Mouse (Mus musculus): ENCODE data around the gene Dmbx1.

The Dmbx1 gene

DNA sequence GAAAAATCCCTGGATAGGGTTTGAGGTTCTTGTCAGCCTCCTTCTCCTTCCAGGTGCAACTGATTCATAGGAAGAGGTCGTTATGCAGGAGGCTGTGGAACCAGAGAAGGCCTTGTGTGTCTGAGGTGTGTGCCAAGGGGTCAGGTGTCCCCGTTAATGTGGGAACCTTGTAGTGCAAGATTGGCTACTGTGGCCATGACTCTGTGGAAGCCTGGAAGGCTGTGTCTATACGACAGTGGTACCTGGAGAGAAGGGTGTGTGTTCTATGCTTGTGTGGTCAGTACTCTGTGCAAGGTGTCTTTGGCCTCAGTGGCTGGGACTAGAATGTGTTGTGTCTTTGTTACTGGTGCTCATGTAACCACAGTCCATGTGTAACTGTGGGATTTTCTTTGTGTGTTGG lies 955 bp upstream of the Dmbx1 start:
- in situ Hi-C loops (cut with MboI), result no loop called here

DNA sequence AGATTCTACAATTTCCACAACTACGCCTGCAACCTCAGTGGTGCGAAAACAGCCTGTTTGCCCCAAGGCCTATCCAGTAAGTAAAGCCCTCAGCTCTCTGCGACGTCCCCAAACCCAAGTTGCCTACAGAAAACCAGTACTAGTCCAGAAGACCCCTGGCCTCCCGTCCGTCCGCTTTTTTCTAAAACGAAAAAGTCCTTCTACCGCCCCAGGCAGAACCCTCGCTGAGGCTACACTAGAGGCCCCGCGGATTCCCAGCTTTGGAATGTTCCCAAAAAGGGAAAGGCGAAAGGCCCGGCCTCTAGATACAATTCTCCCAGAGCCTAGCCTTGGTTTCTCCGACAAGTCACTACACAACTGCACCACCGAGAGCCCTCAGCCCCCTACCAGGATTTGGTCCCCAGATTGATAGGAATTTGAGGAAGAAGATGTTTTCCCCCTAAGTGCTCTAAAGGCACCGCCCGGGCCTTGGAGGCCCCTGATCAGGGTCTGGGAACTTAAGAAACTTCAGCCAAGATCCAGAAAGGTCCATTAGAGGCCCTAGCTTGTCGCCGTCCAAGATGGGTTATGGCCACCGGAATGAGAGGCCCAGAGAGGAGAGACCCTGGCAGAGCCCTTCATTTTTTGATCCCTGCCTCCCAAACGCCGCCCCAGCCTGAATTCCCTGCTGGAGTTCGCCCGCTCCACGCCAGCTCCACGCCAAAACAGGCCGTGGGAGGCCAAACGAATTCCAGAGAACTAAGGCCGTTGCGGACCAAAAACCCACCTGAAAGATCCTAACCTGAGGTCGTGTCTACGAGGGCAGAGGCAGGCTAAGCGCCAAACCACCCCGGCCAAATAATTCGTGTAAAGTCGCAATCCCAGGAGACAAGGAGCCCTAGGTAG lies 1.2 kb downstream of the Dmbx1 start:
- in situ Hi-C loops (cut with MboI), result no loop called here

DNA sequence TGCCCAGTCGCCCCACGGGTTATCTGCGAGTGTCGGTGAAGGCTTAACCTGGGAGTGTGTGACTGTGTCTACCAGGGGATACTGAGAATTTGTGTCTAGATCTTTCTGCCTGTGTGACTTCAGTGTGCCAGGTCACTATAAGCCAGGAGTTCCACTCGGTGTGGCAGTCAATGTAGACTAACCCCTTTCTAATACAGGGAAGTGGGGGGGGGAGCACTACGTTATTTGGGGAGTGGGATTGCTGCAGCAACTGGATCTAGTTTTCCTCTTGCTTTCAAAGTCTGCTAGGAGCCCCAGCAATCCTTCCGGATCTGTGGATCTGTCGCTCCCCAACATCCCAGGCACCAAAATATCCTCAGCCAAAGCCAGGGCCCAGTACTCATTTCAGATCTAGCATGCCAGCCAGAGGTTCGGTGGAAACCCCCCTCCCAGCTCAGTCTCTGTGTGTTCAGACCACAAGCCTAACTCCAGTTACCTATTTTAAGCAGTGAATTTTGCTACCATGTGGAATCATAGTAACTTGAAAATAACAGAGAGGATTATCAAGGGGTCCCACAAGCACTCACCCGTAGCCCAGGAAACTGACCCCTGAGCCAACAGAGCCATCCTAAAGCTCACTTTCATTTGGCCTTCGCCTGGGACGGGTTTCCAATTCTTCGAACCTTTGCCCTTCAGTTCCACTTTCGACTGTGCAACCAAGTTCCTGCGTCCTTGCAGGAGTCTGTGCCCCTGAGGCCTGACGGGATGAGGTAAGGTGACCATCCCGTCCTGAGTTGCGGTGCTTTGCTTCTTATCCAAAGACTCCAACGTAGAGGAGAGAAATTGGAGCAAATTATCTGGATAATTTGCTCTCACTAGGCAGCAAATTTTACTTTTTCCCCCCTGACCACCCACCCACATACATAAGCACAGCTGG lies 2.4 kb downstream of the Dmbx1 start:
- in situ Hi-C loops (cut with MboI), result no loop called here

DNA sequence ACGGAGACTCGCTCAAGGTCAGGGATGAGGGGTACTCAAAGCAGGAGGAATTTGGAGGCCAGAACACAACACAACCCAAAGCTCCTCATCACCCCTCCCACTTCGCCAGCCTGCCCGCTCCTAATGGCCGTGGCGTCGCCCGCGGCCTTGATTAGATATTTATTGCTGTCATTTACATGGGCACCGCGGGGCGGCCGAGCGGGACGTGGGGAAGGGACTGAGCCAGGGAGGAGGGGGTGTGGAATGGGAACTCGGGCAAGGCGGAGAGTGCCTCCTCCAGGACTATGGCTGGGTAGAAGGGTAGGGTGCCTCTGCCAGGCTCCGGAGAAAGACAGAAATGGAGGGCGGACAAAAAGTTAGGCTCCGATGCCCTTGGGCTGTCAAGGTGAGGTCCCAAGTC lies 3.1 kb downstream of the Dmbx1 start:
- in situ Hi-C loops (cut with MboI), result no loop called here

DNA sequence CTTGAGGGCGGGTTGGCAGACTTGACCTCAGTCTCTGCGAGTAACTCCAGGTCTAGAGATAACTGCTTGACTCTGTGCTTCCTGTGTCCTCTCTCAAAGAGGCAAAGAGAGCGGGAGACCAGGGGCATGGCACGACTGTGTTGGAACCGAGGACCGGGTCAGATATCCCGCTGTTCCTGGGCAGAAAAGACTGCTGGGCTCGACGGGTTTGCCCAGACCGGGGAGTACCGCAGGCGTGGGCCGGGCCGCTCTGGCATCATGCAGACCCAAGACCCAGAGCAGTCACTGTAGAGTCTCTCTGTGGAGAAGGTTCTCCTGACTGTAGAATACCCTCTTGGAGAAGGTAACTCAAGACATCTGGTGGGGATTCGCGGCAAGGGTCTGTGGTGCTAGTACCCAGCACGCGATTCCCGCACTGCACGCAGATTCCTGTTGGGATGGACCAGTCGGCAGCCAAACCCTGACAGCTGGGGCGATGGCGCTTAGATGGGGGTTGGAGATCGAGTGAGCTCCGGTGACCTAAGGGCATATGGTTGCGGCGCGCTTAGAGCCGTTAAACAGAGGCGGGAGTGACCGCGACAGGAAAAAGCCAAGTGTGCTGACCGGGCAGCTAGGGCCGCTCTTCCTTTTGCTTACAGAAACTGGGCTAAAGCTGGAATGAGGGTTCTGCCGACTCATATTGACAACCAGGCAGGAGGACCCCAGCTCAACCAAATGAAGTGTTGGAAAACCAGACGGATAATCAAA lies 3.7 kb downstream of the Dmbx1 start:
- in situ Hi-C loops (cut with MboI), result no loop called here

DNA sequence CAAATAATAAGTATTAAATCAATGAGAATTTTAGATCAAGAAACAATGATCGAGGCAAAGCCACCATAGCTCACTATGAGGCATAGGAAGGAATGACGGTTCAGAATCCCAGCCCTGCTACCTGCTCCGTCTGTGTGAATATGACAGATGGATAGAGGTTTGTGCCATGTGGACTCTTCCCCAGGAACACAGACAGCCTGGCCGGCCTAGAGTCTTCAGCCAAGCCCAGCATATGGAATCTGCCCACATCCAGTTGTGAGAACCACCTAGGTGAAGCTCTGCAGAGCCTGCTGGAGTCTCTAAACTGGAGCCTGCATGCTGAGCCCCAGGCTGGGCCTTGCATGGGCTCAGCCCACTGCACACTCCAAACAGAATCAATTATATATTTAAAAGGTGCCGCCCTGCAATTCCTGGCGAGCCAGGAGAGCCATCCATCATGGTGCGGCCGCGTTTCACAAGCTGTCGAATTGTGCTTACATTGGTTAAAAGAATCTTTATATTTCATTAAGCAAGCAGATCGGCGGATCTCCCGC lies 8.1 kb downstream of the Dmbx1 start:
- in situ Hi-C loops (cut with MboI), result no loop called here

DNA sequence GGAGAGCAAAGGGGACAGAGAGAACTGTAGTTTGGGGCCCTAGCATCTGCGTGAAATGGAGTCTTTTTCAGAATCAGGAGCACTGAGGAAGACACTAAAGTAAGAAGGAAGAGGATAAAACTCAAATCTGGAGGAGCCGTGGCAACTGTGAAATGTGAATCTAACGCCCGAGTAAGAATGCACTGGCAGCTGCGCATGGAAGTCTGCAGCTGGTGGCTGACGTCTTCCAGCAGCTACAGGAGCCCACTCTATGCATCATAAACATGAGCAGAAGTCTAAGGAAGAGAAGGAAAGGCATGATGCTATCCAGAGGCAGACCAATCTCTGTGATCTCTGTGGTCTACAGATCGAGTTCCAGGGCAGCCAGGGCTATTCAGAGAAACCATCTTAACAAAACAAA lies 12.1 kb downstream of the Dmbx1 start:
- in situ Hi-C loops (cut with MboI), result no loop called here

DNA sequence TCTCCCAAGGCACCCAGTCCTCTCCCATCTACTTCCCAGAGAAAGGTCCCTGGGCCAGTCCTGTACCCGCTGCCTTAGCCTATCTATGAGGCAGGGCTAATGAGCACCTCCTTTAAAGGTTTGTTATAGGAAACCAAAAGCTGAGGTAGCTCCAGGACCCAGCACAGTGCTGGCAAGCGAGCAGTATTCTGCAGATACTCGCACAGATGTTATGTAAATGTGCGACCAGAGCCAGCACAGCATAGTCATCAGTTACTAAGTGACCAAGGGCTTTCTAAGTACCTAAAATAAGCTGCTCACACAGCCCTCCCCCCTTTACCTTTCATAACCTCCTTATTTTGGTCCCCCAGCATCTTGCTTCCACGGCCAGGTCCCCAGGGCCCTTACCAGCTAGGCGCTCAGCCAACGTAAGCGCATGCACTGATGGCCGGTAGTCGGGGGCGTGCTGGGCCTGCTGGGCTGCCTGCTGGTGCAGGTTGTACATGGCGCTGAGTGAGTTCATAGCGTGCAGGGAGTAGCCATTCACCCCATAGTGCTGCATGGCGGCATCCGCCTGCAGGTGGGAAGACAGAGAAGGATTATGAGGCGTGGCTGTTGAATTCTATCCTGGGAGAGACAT lies 16.4 kb downstream of the Dmbx1 start:
- in situ Hi-C loops (cut with MboI), result no loop called here

DNA sequence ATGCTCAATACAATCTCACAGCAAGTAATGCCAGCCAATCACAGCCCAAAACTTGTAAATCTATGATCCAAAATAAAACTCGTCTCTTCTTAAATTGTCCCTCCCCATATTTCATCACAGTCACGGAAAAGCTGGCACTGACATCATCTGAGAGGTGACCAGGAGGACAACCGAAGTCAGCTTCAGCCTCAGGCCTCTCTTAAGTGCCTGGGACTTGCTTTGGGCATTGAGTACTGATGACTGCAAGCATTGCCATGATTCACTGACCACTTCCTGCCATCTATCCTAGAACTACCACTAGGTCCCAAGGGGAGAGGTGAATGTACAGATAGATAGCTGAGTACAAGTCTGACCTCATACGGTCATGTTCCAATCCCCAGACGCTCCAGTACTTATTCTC lies 17.0 kb downstream of the Dmbx1 start:
- in situ Hi-C loops (cut with MboI), result no loop called here

DNA sequence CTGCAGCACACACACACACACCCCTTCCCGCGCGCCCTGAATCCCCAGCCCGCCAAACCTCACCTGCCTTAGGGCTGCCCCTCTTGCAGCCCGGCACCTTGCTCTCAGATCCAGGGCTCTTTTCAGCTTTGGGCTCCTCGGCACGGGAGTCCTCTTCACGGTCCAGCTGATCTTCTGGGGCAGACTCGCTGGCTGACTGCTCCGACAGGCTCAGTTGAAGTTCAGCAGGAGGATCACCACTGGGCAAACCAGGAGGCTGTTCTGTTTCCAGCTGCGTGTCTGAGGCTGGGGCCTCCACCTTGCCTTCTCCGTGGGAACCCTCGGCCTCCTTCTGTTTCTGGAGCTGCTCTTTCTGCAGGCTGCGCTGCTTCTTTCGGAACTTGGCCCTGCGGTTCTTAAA lies 19.8 kb downstream of the Dmbx1 start:
- in situ Hi-C loops (cut with MboI), result no loop called here

DNA sequence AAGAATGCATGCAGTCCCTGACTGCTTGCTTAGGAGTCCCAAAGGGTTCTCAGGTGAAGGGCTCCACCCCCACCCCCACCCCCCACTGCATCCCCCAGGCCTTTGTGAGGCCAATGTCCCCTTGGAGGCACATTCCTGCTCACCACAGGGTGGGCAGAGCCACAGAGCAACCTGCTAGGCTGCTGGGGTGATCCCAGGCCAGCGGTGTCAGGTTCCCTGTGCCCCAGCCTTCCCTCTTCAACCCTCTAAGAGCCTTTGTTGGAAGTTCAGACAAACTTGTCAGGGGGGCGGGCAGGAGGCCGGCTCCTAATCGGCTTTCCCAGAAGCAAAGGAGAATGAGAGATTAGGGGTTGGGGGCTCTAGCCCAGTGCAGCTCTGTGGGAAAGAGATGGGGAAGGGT lies 28.1 kb downstream of the Dmbx1 start:
- in situ Hi-C loops (cut with MboI), result no loop called here

DNA sequence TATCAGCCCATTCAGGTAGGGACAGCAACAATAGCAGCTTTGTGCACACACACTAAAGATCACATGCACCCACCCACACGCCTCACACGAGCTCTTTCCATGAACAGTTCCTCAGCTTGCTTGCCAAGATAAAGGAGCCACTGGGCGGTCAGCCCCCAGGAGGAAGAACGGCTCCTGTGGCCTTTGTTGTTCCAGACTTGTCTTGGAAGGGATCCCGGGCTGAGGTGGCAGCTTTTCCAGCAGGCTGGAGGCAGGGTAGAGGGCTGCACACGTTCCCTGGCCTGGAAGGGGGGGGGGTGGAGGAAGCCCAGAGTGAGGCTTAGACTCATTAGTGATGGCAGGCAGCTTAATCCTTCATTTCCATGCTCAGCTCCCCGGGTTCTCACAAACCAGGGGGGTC lies 31.1 kb downstream of the Dmbx1 start:
- in situ Hi-C loops (cut with MboI), result no loop called here

DNA sequence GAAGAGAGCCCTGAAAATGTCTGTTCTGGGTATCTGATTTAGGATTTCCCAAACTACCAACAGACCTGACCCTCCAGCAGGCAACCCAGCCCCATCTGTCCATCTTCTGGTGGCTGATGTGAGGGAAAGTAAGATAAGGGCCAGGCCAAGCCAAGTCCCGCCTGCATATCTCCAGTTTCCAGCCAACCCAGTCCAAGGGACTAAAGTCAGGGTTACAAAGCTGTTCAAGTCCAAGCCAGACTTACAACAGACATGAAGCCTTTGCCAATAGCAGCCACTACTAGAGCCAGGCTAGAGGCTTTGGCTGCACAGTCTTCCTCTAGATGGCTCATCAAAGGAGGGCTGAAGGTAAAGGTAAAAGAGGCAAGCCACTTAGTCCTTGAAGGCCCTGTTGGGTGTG lies 31.7 kb downstream of the Dmbx1 start:
- in situ Hi-C loops (cut with MboI), result no loop called here

DNA sequence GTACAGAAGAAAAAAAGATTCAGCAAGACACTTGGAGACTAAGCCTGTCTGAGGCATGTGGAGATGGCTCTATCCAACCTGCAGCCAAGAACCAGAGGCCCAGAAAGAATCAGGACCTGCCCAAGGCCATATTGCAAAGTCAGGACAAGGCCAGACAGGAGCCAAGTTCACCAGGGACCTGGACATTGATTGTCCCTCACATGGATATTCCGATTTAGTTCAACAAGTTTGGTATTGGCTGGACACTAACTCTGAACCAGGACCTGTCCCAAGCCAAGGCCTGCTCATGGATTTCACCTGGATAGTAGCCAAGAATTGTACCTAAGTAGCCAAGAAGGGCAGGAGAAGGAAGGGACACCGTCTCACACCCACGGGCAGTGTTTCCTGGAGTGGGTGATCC lies 32.9 kb downstream of the Dmbx1 start:
- in situ Hi-C loops (cut with MboI), result no loop called here

DNA sequence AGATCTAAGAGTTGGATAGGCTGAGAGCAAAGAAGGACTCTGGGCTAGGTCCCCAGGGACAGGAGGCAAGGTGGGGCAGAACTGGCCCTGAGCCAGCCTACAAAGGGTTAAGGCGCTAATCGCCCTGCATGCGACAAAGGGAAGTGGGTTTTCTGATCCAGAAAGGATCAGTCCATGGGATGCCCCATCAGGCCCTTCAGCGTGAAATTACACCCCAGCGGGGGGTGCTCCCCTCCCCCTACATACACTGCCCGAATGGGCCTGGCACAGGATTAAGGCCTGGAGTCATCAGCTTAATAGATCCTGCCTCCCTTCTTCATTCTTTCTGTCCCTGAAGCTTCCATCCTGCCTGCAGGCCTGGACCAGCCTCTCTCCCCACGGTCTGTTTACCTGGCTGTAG lies 34.0 kb downstream of the Dmbx1 start:
- in situ Hi-C loops (cut with MboI), result no loop called here

DNA sequence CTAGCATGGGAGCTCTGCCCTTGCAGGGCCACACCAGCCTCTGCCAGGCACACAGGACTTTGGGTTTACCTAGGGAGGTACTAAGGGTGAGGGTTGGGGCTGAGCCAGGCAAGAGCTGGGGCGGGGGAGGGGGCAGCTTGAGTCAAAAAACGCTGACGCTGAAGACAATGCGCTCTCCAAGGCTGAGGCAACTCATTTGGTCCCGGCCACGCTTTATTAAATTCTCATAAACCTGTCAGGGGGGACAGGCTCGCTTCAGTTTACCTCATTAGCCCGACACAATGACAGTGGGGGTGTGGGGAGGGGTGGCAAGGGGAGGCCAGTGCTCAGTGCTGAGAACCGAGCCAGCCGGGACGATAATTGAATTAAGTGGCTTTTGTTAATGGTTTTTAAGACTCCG lies 35.4 kb downstream of the Dmbx1 start:
- in situ Hi-C loops (cut with MboI), result no loop called here

DNA sequence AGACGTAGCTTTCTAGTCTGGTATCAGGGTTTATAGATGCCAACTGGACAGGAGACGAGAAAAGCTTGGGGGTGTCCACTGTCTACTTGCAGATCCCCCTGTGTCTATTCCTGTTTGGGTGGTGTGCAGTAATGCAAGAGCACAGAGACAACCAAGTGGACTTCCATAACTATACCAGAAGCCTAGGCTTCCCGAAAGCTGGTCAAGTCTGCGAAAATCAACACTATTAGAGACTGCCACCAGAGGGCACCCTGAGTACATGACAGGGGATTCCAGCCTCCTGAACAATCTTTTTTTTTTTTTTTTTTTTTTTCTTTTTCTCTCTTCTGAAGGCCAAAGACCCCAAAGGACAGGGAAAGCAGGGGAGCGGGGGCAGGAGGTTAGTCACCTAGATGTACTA lies 36.9 kb downstream of the Dmbx1 start:
- in situ Hi-C loops (cut with MboI), result no loop called here

DNA sequence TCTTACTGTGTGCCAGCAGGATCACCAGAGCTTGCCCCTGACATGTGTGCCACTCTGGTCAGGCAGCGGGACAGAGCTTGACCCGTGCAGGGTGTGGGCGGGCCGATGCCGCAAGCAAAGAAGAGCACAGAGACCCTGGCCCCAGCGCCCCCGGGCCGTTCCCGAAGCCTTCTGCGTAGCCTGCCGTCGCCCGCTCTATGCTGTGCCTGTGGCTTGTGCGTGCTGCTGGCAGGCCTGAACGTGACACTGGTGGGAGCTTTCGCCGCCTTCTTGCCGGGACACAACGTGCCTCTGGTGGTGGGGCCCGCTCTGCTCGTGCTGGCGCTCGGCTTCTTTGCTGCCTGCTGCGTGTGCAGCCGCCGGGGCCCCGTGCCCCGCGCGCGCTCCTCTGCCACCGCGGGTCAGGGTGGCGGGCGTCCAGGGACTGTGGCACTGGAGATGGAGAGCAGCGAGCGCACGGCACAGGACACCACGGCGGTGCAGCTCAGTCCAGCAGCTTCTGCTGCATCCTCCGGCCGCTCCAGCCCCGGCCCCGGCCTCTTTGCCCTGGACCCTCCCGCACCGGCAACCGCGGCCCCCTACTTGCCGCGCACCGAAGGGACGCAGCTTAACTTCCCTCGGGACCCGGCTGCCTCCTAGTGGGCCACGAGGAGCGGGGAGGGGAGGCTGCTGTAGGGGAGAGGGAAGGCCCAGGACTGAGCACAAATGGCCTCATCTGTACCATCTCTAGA lies 41.7 kb downstream of the Dmbx1 start:
- in situ Hi-C loops (cut with MboI), result no loop called here

DNA sequence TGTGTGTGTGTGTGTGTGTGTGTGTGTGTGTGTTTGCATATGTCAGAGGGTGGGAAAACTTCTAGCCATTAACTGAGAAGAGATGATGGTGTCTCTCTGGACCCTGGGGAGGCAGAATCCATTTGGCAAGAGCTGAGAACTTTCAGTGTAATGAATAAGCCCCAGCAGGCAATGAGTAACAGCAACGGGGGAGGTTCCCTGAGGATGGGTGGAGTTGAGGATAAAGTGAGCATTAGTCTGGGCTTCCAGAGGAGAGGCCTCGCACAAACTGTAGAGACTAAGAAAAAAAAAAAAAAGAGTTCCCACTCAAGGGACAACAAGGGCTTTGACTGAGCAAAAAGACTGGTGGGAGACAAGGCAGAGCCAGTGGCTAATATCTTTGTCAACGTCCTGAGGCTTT lies 45.4 kb downstream of the Dmbx1 start:
- in situ Hi-C loops (cut with MboI), result no loop called here

DNA sequence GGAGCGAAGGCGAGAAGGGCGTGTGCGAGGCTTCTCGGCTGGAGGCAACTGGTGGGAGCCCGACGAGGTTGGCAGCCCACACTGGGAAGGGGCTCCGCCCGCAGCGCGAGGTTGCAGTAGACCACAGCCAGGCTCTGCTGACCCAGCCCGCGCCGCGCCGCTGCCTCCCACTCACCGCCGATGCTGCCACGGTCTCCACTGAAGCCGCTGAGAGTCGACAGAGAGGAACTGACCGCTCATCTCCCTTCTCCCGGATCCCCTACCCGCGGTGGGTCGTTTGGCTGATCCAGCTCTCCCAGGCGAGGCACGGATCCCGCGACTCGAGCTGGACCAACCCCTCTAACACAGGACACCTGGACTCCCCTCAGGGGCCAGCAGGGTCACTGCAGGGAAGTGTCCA lies 49.2 kb downstream of the Dmbx1 start, which contains the start of gene 6430628N08Rik:
6430628N08Rik (plus strand) TSS at position 113 of the 400 bp plus-strand sequence.
- in situ Hi-C loops (cut with MboI), result no loop called here

DNA sequence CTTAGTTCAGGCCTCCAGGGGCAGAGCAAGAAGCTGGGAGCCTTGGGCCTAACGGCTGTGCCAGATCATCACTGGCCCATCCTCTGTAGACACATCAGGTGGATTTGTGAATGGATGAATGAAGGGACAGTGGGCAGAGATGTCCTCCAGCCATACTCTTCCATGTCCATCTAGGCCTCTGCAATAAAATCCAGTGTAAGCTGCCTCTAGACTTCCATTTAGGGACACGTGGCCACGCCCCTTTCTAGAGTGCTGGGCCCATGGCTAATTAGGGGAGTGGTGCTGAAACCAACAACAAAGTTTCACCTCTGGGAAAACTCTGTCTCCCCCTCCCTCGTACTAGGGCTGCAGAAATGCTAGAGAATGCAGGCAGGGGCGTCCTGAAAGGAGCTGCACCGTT lies 49.7 kb downstream of the Dmbx1 start:
- in situ Hi-C loops (cut with MboI), result no loop called here

Measured in mature B cell (primary cell).